Mouse (Mus musculus) common myeloid progenitor, adult 5-6 weeks (primary cell): ENCODE results near the gene Cped1. TPM values are rescaled to one million over a fixed set of nuclear protein-coding genes. Genes with fewer than 3 reads are reported as not detected.

Experiments used
- ATAC-seq: replicated peaks from 2 replicates; pipeline ENCODE4 v1.8.0; 2016; ENCODE audit warnings: low read depth, mild to moderate bottlenecking, moderate TSS enrichment, inconsistent platforms; ENCODE audit not compliant: poor library complexity, severe bottlenecking
- total RNA-seq: library from RNA; stranded (forward); fragments of 200-1000, 187-1606 nt; gene quantifications from 2 replicates; pipeline ENCODE4 v1.2.3, GENCODE M21; 2017

Cped1 gene
- total RNA-seq, 1 experiment from 2014 or later: 2.9 TPM

DNA sequence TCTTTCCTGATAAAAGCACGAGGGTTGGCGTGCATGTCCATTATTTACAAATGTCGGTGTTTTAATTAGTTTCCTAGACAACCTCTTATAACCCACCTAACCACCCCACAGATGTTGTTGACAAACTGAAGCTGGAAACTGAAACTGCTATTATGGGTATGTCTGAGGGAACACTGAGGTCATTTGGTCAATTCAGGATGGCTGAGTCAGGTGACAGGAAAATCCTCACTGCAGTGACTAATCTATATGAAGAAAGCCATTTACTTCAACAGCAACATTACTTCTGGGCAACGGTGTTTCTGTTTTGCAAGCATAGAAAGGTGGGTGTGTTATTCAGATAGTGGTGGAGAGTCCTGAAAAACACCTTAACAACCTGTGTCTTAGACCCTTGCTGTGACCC lies 12.4 kb downstream of the Cped1 start:
- peak; percentile 57 for ATAC-seq

DNA sequence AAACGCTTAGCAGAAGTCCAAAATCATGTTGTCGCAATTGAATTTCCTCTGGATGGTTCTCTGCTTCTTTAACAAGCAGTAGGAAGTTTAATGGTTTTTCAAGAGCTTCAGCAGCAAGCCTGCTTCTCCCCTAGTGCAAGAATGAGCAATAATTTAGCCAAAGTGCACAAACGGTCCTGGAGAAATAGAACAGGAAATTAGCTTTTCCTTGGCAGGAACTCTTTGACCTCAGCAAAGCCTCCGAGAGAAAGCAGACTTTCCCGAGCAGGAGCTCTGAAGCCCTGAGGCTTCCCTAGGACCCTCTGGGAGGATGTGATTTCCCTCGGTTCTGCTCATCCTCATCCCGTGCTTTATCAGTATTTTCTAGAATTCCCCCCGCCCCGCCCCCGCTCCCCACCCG lies 13.3 kb downstream of the Cped1 start:
- ATAC-seq: no peak

DNA sequence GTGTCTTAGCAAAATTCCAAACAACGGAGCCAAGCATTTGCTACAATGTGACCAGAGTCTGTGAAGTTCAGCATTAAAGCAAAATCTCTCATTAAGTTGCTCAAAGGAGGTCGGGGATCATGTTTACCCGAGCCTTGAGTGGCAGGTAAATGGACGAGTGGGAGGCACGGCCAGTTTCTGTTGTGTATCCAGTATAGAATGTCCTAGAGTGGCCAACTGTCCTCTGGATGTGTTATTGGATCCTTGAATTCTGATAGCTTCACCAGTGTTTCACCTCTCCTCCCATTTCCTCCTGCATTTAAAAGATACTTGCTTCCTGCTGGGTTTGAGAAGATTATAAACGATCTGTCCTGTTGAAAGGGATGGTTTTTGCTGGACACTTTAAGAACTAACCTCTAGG lies 14.4 kb downstream of the Cped1 start:
- ATAC-seq: no peak

DNA sequence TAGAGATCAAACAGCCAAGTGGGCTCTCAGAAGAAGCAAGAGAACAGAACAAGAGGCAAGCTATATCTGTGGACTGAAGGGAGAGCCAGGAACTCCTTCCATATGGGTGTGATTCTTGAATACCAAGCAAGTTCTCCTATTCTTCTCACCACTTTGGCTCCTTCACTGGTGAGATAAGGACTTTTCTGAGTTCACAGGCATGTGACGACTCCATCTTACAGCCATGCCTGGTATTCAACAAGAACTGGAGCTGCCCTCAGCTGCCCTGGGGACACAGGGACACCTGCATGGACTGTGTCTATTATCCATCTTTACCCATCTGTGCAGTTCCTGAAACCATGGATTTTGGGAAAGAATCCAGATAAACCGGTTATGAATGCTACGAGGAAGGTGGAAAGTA lies 15.2 kb downstream of the Cped1 start:
- ATAC-seq: no peak

DNA sequence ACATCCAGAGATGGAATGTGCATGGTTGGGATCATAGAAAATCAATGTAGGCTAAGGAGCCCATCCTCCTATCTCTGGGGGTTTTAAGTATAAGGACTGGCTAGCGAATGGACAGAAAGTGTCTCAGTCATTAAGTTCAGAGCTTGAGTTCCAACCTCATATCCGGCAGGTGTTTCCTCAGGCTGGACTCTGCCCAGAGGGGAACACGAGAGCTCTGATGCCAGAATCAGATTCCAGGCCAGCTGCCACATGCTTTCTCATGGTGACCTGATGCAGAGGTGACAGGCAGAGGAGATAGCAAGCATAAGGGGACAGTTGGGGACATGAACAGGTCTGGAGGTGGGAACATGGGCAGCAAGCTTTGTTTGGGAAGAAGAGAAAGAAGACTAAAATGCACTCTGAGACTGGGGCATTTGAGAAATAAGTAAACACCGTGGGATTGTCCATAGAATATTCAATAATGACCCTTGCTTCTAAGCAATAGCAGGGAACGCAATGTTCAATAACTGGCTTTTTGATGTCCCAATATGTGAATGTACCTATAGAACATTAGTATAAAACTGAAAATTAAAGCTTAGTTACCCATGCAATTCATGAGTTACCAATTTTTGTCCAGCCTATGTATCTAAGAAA lies 15.7 kb downstream of the Cped1 start:
- ATAC-seq: no peak

DNA sequence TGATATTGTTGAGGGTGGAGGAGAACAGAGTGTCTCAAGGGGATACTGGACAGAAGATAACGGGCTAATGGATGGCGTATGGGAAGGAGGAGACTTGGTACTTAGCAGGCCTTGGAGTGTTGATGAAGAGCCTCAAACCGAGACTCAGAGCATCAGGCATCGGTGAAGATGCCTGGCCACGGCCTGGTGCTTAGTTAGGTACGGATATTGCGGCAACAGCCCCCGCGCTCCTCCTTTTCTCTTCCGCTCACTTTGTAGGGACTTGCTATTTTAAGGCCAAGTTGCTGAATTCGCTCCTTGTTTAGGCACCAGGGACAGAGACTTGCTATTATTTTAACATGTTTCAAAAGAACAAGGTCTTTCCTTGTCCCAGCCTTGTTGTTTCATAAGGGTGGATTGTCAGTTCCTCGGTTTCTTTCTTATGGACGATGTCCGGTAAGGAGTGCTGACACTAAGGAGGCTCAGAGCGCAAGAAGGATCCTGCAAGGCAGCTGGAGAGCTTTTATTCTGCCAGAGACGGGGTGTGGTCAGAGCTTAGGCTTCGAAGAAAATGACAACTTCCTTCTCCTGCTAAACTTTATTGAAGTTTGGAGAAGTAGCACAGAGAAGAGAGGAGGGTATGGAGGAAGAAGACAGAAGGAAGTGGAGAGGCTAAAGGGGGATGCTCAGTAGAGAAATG lies 16.9 kb downstream of the Cped1 start:
- peak; percentile 82 for ATAC-seq

DNA sequence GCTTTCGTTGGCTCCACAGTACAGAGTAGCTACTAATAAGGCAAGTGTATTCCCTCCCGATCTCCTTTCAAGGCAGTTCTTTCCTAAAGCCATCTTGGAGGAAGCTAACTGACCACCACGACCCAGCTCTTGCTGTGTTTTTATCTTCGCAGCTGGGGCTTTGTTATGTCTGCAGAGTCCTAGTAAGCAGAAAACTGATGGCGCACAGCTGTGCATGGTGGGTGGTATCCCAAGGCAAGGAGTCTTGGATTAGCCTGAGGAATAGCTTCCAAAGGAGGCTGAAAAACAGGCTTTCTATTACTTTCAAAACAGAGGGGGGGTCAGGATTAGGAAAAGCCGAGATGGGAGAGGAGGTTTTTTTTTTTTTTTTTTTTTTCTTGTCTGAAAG lies 17.5 kb downstream of the Cped1 start:
- no peak for ATAC-seq

DNA sequence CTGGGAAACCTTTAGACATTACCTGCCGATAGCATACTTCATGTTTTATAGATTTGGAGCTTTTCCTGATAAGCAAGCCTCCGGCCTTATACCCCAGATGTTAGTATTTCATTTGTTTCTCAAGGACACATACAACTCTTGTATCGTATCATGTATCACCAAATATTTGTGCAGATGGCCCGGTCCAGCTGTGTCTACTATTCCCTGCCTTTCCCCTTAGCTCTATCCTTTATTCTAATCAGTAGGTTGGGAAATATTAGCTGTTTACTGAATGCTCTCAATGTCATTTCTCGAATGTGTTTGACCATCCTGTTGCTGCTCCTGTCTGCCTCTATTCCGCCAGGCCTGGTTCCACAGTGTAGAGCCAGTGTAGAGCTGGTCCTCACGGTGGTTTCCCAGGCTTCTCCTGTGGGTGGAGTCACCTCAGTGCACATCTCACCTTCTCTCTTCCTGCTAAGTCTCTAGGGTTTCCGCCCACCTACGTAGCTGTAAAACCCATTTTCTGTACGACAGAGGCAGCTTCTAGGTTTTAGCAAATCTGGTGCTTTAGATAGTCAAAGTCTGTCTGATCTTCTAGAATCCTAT lies 18.3 kb downstream of the Cped1 start:
- ATAC-seq: no peak

DNA sequence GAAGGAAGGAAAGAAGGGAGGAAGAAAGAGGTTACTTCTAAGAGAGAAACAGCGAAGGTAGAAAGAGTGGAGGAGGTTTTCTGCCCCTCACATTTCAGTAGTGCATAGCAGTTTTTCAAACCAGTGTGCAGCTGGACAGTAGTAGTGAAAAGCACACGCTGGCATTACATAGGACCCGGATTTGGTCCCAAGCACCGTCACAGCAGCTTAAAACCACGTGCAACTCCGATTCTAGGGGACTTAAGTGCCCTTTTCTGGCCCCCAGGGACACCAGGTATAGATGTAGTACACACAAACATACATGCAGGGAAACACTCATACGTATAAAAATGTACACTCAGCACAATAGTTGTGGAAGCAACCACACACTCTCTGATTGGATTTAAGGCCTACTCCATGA lies 22.6 kb downstream of the Cped1 start:
- ATAC-seq: no peak

DNA sequence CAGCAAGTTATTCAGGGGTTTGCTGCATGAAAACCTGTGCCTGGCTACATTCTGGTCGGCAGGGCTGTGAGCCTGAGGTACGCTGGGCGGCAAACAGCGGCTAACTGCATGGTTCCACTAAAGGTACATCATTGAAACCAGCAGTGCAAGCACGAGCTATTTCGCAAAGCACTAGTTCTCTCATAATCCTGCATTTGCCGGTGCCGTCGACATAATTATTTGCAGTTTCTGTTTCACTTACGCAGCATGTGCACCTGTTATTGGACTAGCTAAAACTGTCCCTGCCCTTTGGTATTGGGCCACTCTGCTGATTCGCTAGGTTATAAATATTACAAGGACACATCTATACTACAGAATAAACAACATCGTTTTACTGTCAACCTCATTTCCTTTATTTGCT lies 24.5 kb downstream of the Cped1 start:
- ATAC-seq: no peak

DNA sequence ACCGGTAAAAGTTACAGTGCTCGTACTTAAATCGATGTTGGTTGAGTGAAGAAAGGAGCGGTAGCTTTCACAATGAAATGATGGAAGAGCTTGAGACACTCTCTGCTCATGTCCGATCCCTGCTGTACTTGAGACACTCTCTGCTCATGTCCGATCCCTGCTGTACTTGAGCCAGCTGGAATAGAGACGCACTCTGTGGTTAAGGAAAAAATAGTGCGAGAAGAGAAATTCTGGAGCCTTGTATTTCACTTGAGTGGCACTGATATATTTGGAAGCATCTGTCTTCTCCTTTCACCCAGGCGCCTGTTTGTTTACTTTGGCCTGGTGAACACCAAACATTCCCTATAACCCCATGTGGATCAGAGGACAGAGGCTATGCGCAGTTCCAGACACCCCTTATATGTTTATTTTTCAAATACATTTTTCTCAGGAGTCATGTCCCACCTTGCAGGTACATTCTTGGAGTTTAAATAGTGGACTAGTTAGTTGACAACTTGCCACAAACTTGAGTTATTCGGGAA lies 25.1 kb downstream of the Cped1 start:
- no peak for ATAC-seq

DNA sequence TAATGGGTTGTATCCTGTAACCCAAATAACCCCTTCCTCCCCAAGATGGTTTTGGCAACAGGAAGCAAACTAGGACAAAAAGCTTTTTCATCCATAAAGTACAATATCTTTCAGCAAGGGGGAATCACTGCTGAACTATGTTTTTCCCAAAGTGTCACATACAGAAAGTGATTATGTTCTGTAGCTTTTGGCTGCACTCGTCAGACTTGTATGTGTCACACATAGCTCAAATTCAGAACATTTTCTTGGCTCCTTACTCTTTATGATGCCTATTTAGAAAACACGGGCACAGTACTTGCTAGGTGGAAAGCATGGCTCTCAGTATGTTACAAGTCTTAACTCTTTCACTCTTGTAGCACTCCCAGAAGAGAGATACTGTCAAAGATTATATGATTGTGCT lies 25.8 kb downstream of the Cped1 start:
- ATAC-seq: no peak

DNA sequence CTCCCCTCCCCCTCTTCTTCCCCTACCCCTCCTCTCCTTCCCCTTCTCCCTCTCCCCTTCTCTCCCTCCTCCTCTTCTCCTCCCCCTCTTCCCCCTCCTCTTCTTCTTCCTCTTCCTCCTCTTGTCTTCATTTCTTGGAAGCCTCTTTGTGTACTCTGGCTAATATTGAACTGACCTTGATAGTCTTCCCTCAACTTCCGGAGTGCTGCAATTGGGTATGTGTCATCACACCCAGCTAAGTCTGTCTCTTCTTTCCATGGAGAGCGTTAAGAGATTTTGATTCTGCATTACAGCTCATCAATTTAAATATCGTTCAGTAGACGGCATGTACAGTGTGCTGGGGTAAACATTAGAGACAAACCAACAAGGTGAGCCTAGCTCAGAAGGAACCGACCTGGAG lies 26.4 kb downstream of the Cped1 start:
- no peak for ATAC-seq

DNA sequence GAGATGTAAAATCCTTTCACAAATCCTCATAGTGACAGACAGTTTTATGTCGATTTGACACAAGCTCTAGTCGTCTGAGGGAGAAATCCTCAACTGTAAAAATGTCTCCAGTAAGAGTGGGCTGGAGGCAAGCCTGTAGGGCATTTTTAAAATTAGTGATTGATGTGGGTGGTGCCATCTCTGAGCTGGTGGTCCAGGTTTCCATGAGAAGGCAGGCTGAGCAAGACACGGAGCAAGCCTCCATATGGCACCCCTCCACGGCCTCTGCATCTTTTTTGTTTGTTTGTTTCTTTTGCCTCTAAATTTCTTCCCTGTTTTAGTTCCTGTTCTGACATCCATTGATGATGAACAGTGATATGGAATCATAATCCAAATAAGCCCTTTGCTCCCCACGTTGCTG lies 26.8 kb downstream of the Cped1 start:
- no peak for ATAC-seq

DNA sequence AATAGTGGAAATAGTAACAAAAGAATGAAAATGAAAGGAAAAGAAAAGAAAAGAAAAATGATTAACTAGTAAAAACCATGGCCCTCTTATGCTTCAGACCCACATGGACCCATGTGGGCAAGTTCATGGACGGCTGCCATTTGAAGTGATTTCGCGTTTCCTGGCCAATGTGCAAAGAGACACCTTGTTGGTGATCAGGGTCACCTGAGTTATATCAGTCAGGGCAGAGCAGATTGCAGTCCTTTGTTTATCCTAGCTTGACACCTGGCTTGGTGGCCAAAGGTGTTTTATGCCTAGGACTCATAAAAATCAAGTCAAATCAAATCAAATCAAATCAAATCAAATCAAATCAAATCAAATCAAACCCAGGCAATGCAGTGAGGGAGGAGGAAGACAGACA lies 27.7 kb downstream of the Cped1 start:
- ATAC-seq: no peak

DNA sequence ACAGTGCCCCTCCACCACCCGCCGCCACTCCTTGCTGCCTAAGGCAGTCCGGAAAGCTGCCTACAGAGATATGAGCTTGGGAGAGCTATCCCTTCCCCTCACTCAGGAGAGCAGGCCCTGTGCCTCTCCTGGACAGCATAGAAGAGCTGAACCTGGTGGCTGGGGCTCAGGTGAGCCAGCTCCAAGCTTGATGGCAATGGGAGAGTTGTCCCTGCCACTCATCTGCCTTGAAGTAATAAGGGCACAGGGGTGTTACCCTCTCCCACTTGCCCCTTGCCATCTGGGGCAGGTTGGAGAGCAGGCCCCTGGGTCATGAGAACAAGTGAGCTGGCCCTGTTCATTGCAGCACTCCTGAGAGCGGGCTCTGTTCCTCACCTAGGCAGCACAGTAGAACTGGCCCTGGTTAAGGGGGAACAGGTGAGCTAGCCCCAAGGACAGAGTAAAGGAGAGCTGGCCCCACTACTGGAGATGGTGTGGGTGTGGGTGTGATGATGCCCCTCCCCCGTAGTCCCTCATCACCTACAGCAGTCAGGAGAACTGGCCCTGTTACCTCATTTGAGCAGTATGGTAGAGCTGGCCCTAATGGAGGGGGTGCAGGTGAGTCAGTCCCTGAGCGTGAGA lies 28.7 kb downstream of the Cped1 start:
- no peak for ATAC-seq

DNA sequence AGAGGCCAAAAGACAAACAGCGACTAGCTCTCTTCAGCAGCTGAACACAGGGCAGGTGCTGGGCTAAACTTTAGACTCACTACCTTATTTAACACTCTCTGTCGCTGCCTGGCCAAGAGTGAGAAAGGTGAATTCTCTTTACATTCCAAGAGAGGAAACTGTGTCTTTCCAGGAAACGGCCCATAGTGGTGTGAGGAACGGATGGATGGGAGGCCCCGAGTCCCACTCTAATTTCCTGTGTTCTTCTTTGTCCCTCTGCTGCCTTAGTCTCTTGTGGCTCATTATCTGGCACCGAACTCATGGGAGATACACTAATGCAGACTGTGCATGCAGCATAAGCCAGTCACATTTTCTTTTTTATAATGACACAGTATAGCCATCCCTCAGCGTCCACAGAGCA lies 31.9 kb downstream of the Cped1 start:
- ATAC-seq: no peak

DNA sequence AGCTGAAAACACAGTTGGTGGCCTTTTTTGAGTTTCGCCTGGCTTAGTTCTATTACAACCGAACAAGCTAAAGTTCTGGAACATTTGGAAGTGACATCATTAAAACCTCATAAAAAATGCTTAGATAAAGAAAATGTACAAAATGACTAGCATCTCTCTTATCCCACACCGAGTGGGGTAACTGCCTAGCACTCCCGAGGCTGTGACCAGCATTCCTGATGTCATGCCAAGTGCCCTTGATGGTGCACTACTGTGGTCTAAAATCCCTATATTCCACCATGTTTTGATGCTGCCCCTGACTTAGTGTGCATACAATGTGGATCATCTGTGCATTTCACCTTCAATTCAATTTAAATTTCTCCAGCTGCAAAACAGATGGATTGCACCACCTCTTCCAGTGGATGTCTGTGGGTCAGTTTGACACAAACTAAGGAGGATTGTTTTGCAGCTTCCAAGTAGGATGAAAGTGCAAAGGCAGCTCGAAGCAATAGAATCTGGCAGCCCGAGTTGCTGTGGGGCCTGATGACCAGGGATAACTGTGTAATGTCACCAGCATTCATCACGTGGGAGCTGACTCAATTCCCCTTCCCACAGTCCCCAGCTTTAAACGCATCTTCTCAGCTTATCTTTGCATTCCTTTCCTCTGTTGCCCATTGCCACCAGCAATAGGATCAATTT lies 33.2 kb downstream of the Cped1 start:
- no peak for ATAC-seq

DNA sequence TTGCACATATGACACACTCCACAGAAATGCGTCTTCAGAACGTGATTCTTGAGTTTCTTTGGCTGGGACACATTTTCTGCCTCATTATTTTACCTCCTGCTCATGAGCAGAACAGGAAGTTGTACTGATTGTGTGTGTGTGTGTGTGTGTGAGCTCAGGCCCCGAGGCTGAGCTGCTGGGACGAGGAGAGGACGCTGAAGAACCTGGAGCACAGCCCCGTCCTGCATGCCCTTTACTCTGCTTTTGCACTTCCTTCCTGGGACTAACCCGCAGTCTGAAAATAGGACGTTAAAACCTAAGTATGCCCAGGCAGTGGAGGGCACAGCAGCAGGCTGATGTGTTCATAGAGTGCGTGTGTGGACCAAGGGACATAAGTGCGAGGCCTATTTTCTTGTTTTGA lies 33.9 kb downstream of the Cped1 start:
- ATAC-seq: peak; percentile 93

DNA sequence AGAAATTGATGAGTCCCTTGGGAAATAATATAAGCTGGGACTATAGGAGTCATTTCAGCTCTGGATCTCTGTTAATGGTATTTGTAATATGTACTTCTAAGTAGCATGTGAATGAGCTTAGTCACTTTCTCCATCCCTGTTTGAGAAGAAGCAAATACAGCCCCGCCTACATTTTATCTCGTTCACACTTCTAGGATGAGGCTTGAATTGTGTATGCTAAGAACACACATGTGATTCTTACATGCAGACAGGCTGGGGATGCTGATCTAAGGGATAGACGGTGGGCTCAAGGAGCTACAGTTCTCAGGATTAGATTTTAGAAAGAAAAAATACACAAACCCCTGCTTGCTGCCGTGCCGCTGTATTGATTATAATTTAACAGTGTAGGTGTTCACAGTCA lies 35.0 kb downstream of the Cped1 start:
- ATAC-seq: no peak

DNA sequence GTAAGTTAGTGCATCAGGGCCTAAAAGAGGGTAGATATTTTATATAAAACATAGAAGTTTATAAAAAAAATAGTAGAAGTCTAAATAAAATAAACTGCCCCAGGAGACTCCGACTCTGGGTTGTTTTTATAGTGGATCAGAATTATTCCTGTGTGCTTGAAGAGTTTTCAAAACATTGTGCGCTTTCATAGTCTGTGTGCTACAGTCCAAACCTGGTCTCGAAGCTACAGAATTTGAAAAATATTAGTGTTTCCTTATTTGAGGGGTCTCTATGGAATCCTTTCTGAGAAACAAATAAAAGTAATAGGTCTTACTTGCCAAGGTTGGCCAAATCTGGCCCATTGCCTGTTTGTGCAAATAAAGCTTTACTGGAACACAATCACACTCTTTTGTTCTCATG lies 35.6 kb downstream of the Cped1 start:
- ATAC-seq: no peak
